Mouse (Mus musculus): Measurements from ENCODE around the gene Cebpzos.

Gene Cebpzos

DNA sequence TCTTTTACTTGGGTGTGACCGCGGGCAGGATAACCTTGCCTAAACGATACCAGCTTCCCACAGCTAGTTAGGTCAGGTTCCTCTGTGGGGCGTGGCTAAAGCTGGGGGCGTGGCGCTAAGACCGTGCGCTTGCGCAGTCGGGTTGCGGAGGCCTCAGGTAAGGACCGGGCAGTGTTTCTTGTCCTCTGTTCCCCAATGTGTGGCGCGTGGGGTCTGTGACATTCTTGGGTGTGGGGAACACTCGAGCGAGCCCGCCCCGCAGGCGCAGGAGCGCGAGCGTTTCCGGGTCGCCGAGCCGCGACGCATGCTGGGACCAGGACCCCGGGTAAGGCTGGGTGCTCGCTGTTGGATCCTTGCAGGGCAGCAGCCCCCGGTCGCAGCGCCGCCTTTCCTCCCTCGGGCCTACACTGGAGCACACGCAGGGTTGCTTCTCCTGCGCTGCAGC is at the start of gene Cebpzos:
TSS of gene Cebpzos (plus strand) at position 132 of the 445 bp plus-strand sequence.
- in situ Hi-C loops (cut with MboI; ENCODE audit: low pct_unique_long_range_greater_than_20kb in 1 of 2, low sequenced_read_pairs in 2 of 2, unreplicated experiment in 1 of 2), result no loop called here

DNA sequence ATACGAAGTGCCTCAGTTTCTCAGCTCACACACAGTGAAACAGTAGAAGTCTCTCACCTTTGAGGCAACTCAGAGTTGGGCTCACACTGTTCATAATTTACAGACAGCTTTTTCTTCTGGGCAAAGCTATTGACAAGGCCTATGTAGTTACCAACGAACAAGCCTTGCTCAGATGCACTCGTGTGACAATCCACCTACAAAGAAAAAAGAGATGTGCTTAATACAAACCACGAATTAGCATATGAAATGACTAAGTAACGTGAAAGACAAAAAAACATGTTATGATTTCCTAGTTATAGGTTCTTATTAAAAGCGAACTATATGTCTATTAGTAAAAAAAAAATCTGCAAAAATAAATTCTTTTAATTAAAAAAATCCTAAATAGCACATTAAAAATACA is 42.4 kb upstream of the Cebpzos start:
- in situ Hi-C loops (cut with MboI; ENCODE audit: low pct_unique_long_range_greater_than_20kb in 1 of 2, low sequenced_read_pairs in 2 of 2, unreplicated experiment in 1 of 2), result no loop called here

DNA sequence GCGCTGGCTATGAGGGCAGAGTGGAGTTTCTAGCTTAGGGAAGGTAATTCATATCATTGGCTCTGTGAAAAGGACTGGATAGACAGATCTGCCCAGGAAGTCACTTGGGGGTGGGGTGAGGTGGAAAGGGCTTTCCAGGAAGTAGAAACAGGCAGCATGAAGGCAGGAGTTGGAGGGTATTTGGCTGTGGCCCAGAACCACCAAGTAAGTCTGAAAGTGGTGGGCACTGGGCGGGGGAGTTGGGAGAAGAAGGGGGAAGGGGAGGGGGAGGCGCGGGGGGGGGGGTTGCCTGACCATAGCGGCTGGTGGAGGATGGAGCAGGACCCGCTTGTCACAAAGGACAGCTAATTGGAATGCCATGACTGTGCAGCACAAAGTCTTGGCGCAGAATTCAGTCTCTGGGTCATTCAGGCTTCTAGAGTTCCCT is 34.4 kb upstream of the Cebpzos start:
- in situ Hi-C loops (cut with MboI; ENCODE audit: low pct_unique_long_range_greater_than_20kb in 1 of 2, low sequenced_read_pairs in 2 of 2, unreplicated experiment in 1 of 2), result no loop called here

DNA sequence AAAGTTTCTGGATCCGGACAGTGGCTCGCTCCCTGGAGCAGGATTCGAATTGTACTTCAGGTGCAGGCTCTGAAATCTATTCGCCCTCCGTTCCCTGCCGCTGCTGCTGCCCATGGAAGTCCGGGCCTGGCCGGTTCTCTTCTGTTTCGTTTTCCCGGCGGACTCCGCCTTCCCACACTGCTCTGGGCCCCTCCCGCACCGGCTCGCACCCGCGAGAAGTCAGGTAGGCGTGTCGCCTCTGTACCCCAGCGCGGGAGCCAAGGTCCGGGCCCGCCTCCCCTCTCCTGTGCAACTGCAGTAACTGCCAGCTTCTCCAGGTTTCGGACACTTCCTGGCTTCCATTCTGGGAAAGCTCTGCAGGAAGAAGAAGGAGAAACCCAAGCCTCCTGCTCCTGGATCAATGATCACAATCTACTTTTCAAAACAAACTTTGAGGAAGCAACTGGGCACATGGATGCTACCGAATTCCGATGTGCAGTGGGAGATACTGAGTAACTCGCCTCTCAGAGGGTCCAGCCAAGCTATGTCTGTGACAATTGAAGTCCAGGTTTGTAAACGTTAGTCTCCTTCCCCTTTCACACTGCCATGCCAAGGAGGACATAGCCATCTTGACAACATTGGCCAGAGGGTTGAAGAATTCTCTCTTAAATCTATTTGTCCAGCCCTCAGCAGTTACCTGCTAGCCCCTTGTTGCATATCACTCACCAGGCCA is 33.7 kb upstream of the Cebpzos start, which contains the start of gene Eif2ak2:
TSS of gene Eif2ak2 (minus strand) at position 173 of the 712 bp plus-strand sequence.
- in situ Hi-C loops (cut with MboI; ENCODE audit: low pct_unique_long_range_greater_than_20kb in 1 of 2, low sequenced_read_pairs in 2 of 2, unreplicated experiment in 1 of 2), result no loop called here

DNA sequence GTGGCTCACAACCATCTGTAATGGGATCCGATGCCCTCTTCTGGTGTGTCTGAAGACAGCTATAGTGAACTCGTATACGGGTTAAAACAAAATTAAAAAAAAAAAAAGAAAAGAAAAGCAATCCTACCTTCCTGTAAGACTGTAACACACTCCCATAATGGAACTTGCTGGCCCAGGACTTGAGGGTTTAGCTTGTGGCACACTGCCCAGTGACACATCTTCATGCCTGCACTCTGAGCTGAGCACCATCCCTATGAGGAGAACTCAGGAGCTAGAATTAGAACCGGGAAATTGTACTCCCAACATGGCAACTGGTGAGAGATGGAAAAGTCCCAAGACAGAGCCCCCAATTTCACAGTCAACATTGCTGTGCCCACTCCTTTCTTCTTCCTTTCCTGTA is 33.0 kb upstream of the Cebpzos start:
- in situ Hi-C loops (cut with MboI; ENCODE audit: low pct_unique_long_range_greater_than_20kb in 1 of 2, low sequenced_read_pairs in 2 of 2, unreplicated experiment in 1 of 2), result no loop called here

DNA sequence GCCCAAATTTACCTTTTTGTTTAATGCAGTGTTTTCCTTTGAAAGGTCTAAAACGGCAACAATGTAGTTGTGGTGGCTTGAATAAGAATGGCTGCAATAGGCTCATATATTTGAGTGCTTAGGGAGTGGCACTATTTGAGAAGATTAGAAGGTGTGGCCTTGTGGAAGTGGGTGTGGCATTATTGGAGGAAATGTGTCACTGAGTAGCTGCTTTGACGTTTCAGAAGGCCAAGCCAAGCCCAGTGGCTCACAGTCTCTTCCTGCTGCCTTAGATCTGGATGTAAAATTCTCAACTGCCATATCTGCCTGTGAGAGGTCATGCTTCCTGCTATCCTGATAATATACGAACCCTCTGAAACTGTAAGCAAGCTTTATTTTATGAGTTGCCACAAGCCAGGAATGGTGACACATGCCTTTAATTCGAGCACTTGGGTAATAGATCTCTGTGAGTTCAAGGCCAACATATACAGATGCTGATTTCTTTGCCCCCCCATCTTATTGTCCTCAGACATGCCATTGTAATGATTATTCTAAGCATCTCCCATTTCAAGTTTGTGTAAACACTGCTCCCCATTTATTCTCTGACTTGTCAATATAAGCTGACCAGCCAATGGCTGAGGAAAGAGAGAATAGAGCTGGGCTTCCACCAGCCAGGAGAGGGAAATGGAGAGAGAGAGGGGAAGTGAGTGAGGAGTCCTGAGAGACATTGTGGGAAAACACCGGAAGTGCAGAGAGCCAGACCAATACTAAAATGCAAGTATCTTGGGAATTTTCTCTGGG is 30.8 kb upstream of the Cebpzos start:
- in situ Hi-C loops (cut with MboI; ENCODE audit: low pct_unique_long_range_greater_than_20kb in 1 of 2, low sequenced_read_pairs in 2 of 2, unreplicated experiment in 1 of 2), result no loop called here

DNA sequence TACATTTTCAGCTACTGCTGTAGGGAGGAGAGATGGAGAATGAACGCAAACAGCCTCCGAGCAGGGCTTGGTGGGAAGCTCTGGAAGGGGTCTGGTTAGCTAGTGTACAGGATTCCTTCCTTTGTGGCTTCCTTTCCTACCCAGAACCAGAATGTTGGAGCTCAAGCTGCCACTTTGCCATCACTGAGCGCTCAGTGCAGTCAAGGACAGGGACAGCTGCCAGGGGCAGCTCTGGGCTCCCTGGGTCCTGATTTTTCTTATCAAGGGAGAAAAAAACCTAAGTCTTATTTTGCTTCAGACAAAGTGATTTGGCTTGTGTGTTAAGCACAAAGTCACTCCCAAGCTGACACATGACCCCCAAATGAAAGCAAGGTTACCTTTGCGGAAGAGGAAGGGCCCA is 27.7 kb upstream of the Cebpzos start:
- in situ Hi-C loops (cut with MboI; ENCODE audit: low pct_unique_long_range_greater_than_20kb in 1 of 2, low sequenced_read_pairs in 2 of 2, unreplicated experiment in 1 of 2), result no loop called here

DNA sequence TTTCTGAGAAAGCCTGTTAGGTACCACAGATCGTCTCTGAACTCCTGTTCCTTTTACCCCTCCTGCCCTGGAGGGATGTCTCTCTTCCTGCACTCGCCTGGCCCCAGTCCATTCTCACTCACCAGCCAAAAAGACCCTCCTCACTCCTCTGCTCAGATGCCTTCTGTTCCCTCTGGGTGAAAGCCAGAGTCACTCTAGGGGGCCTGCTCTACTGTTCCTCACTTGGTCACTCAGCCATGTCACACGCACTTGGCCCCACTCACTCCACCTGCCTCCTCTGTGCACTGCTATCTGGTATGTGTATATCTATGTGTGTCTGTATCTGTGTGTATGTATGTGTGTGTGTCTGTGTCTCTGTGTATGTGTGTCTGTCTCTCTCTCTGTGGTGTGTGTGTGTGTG is 27.1 kb upstream of the Cebpzos start:
- in situ Hi-C loops (cut with MboI; ENCODE audit: low pct_unique_long_range_greater_than_20kb in 1 of 2, low sequenced_read_pairs in 2 of 2, unreplicated experiment in 1 of 2), result no loop called here

DNA sequence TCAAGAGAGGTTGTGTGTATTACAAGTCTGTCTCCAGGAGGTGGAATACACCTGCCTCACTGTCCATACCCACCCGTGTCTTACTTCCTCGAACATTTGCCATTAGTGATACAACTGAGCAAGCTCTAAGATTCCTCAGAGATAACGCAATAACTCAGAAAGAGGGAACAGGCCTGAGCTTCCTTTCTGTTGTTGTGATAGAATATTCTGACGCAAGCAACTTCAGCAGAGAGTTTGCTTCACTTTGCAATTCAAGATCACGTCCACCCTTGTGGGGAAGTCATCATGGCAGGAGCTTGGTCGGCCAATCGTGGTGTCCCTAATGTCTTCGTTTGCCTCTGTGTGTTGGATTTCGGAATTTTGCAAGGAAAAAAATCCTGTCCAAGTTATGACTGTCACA is 25.3 kb upstream of the Cebpzos start:
- in situ Hi-C loops (cut with MboI; ENCODE audit: low pct_unique_long_range_greater_than_20kb in 1 of 2, low sequenced_read_pairs in 2 of 2, unreplicated experiment in 1 of 2), result no loop called here

DNA sequence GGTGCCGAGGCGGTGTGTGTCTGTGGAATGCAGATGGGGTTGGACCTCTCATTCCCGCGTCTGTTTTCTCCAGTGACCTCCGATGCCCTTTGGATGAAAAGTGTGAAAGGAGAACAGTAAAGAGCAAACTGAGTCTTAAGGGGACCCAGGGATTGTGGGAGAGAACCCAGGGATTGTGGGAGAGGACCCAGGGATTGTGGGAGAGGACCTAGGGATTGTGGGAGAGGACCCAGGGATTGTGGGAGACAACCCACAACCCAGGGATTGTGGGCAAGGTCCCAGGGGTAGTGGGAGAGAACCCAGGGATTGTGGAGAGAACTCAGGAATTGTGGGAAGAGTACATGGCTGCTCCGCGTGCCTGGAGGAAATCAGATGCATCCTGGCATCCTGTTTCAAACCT is 21.3 kb upstream of the Cebpzos start:
- in situ Hi-C loops (cut with MboI; ENCODE audit: low pct_unique_long_range_greater_than_20kb in 1 of 2, low sequenced_read_pairs in 2 of 2, unreplicated experiment in 1 of 2), result no loop called here

DNA sequence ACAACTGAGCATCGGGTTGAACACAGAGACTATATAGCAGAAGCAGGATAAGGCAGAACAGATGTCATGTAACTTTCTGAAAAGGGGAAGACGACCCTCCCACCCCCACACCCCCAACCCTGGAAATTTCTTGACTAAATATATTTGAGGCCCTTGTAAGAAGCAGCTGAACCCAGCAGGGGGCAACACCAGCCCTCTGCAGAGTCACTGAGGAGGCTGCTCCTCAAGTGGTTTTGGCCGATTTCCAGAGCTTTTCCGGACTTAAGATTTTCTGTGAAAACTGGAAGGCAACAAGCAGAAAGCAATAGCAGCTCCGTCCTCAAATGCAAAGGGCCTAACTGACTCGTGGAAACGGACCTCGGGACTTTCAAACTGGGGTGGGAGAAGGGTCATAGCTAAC is 20.9 kb upstream of the Cebpzos start:
- in situ Hi-C loops (cut with MboI; ENCODE audit: low pct_unique_long_range_greater_than_20kb in 1 of 2, low sequenced_read_pairs in 2 of 2, unreplicated experiment in 1 of 2), result no loop called here

DNA sequence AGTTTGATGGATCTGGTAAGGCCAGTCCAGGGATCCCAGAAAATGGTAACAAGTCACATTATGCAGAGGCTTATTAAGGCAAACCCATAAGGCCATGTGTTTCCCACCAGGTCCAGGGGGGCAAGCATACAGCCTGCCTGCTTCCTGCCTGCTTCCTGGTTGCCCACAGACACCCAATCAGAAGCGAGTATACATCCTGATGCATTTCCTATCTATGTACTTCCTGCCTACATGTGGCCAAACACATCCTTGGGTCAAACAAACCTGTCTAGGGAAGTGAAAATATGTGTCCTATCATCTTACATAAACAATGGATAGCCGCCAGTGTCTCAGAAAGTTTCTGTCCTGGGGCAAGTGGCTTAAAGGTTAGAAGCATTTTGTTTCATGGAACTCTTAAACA is 13.1 kb upstream of the Cebpzos start:
- in situ Hi-C loops (cut with MboI; ENCODE audit: low pct_unique_long_range_greater_than_20kb in 1 of 2, low sequenced_read_pairs in 2 of 2, unreplicated experiment in 1 of 2), result no loop called here

DNA sequence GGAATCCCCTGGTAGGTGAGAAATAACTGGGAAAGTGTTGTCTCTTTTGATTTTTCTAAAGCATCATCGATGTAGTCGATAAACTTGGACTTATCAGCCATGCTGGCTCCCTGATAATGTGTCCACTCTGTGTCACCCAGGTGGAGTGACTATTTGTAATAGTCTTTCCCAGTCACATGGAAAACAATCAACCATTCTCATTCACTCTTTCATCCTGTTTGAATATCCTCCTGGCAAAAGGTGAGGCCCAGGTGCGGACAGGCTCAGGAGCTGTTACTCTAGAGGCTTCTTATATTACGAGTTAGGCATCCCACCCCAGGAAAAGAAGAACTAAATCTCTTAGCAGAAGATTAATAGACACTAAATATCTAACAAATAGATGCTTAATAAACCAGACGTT is 9.4 kb upstream of the Cebpzos start, which contains the start of gene Sult6b1:
TSS of gene Sult6b1 (minus strand) at position 101 of the 400 bp plus-strand sequence.
- in situ Hi-C loops (cut with MboI; ENCODE audit: low pct_unique_long_range_greater_than_20kb in 1 of 2, low sequenced_read_pairs in 2 of 2, unreplicated experiment in 1 of 2), result no loop called here

DNA sequence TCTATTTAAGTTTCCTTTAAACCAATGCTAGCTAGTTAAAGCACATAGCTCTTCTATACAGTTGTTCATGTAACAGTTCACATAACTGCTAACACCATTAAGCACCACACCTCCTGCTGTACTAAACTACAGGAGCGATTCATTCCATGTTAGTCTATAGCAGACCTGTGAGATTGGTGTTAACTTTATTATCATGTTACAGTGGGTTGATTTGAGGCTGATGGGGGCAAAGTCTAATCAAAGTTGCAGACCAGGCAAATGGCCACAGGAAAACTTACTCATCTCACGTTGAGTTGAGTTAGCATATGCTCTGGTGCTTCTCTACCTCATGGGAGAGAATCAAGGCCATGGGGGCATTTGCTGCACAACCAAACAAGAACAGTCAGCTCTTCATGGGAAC is 6.9 kb upstream of the Cebpzos start:
- in situ Hi-C loops (cut with MboI; ENCODE audit: low pct_unique_long_range_greater_than_20kb in 1 of 2, low sequenced_read_pairs in 2 of 2, unreplicated experiment in 1 of 2), result no loop called here

DNA sequence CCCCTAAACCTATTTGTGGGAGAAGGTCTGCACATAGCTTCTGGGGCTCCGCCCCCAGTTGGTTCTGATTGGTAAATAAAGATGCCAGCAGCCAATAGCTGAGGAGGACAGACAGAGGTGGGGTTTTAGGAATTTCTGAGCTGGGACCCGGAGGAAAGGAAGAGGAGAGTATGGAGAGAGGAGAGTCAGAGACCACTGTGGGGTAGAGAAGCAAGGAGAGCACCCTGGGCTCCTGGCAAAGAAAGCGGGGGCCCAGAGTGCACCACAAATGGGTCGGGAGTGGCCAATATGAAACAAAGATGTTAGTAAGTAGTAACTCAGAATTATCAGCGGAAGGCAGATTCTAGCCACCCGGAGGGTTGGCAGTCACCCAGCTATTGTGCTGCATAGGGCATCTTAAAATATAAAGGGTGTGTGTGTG is 3.4 kb upstream of the Cebpzos start:
- in situ Hi-C loops (cut with MboI; ENCODE audit: low pct_unique_long_range_greater_than_20kb in 1 of 2, low sequenced_read_pairs in 2 of 2, unreplicated experiment in 1 of 2), result no loop called here

DNA sequence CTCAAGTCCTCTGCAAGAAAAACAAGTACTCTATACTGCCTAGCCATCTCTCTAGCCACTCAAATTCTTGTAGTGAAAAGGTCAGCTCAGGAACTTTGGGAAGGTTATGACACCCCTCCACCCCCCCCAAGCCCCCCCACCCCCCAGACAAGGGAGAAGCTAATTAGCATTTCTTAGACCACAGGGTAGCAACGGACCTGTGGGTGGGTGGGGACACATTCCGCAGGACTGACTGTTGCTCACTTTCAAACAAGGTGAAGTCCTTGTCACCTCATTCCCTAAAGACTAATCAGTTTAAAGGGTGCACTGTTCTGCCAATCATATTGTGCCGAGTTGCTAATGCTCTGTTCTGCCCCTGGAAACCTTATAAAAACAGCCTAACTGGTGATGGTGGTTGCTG is 2.4 kb upstream of the Cebpzos start:
- in situ Hi-C loops (cut with MboI; ENCODE audit: low pct_unique_long_range_greater_than_20kb in 1 of 2, low sequenced_read_pairs in 2 of 2, unreplicated experiment in 1 of 2), result no loop called here

DNA sequence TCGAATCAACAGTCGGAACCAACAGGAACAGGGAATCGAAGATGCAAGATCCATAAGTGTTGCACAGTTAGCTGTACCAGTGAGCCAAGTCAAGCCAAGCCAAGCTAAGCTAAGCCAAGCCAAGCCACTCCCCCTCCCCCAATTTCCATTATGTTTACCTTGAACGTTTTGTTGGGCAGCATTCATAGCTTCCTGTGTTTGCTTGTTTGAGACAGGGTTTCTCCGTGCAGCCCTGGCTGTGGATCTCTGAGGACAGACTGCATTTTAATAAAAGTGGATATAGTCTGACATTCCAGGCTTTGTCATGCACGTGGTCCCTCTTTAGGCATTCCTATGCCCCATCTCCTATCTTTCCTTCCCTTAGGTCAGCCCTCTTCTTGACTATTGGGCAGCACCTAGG is 528 bp upstream of the Cebpzos start:
- in situ Hi-C loops (cut with MboI; ENCODE audit: low pct_unique_long_range_greater_than_20kb in 1 of 2, low sequenced_read_pairs in 2 of 2, unreplicated experiment in 1 of 2), result no loop called here

DNA sequence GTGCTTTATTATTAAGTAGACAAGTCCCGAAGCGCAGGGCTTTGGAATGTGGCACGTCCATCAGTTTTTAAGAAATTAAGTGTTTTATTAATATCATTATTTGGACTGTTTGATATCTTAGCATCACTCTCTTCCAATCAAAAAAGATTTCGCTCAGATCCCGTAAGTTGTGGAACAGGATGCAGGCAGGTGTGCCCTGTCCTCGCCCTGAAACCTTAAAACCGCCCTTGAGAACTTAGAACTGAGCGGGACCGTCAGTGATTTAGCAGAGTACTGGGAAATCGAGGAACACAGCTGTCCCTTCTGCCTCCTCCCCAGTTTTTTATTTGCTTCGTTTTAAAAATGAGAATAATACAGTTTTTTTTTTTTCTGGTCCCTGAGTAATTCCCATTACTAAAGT is 599 bp downstream of the Cebpzos start:
- in situ Hi-C loops (cut with MboI; ENCODE audit: low pct_unique_long_range_greater_than_20kb in 1 of 2, low sequenced_read_pairs in 2 of 2, unreplicated experiment in 1 of 2), result no loop called here

DNA sequence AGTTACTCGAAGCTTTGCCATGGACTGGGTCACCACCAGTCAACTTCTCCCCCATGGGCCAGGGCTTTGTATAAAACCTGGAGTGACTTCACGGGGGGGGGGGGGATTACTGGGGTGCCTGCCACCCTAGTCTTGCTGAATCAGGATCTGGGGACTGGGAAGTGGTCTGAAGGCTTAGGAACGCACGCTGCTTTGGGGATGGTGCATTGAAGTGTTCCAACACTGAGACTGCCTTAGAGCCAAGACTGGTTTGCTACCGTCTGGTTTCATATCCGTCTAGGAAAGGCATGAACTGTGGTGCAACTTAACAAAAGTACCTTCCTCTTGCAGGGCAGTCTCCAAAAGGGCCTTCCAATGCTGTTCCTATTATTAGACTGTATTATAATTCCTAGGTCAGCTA is 1.4 kb downstream of the Cebpzos start:
- in situ Hi-C loops (cut with MboI; ENCODE audit: low pct_unique_long_range_greater_than_20kb in 1 of 2, low sequenced_read_pairs in 2 of 2, unreplicated experiment in 1 of 2), result no loop called here

DNA sequence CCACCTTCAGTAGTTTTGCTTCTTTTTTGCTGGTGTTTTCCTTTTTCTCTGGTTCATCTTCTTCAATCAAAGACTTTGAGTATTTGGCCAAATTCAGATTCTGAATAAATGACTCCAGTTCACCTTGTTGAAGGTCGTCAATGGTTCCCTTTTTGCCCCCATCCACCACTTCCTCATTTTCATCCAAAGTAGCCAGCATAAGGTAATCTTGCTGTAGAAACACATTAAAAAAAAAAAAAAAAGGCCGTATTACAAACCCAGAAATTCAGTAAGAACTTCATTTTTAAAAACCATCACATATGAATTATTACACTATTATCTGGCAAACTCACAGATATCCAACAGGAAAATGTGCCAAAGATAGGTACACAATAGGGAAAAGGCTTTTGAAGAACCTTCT is 19.6 kb downstream of the Cebpzos start:
- in situ Hi-C loops (cut with MboI; ENCODE audit: low pct_unique_long_range_greater_than_20kb in 1 of 2, low sequenced_read_pairs in 2 of 2, unreplicated experiment in 1 of 2), result no loop called here

Measured in mouse embryonic stem cell (cell line).